Mouse (Mus musculus) heart, adult 8-10 months (tissue): Measurements from ENCODE around the gene Ehbp1. TPM values are rescaled to one million over a fixed set of nuclear protein-coding genes. Genes with fewer than 3 reads are reported as not detected.

Experiments
- total RNA-seq, 4 experiments: library from RNA; stranded (reverse); gene quantifications; 2 replicates each; pipeline ENCODE4 v1.2.4; 2022

The Ehbp1 gene
- total RNA-seq, 4 experiments from 2014 or later, result 107 to 167 (median 129) TPM

Other genes with a start within 250 kb of the Ehbp1 start
- 1 to 10 TPM; 1.5 to 2.4 (median 2.0) TPM for gene Tmem17, start 169.8 kb upstream of the Ehbp1 start, total RNA-seq